Mouse (Mus musculus): ENCODE measurements around the gene Rab4b.

GRCm38 (mm10) chr7:27198779-27199178 lies 20.1 kb upstream of the Rab4b start:
- TF ChIP-seq CTCF (IDR thresholded peaks at IDR 0.05; ENCODE audit: low read depth, low read length) (no peak), POLR2A (IDR thresholded peaks at IDR 0.05; ENCODE audit: borderline replicate concordance, low read depth, low read length) (no peak)
